Mouse (Mus musculus): ENCODE results near the gene Prkg2.

DNA sequence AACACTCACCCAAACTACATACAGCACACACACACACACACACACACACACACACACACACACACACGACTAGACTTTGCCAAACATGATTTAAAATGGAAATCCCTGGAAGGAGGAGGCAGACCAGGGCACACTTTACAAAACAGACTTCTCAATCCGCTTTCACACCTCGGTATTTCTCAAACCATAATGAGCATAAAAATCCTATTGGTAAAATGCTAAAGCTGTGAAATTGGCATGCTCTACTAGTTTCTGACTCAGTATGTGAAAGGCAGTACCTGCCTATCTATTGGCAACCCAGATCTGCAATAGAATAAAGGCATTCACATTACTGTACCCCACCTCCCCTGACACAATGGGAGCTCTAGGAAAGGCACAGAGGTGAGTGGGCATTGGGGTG is 52.1 kb downstream of the Prkg2 start:
- TF ChIP-seq CTCF (IDR thresholded peaks at IDR 0.05; ENCODE audit: insufficient read depth, low read depth, low read length) (no peak), POLR2A (IDR thresholded peaks at IDR 0.05; ENCODE audit: insufficient read depth, low read depth, low read length) (no peak)
